Mouse (Mus musculus) megakaryocyte, embryonic 14.5 days (primary cell): ENCODE data around the gene Adamtsl3.

ENCODE experiments used
- FLI1 ChIP-seq: IDR thresholded peaks from 2 replicates; pipeline ENCODE4 v1.6.1; 2012; ENCODE audit warnings: low read length, inconsistent platforms, mixed read lengths
- GATA1 ChIP-seq: IDR thresholded peaks from 3 replicates; pipeline ENCODE4 v1.6.1; 2012; ENCODE audit warnings: mixed read lengths, low read length, inconsistent platforms, borderline replicate concordance

GRCm38 (mm10) chr7:82359146-82359545 lies 23.7 kb downstream of the Adamtsl3 start:
- TF ChIP-seq GATA1, result no peak
- TF ChIP-seq FLI1, result no peak
